Mouse (Mus musculus) T-helper 1 cell (primary cell): ENCODE measurements around the gene Ptk7.

ENCODE experiments used
- in situ Hi-C: fragments of 300-600 bp; cut with MboI, MseI; formaldehyde crosslinking; loops from one replicate; pipeline ENCODE4 v1.15.1; 2025; ENCODE audit warnings: high pct_unique_total_duplicates

The Ptk7 gene

GRCm38 (mm10) chr17:46609721-46610514 is 19.4 kb downstream of the Ptk7 start:
- in situ Hi-C loops: no loop called here

- in situ Hi-C loops: no loop called here
Measured at GRCm38 (mm10) chr17:46605987-46606386, 23.3 kb downstream of the Ptk7 start.

- in situ Hi-C loops: no loop called here
Measured at GRCm38 (mm10) chr17:46605126-46605525, 24.2 kb downstream of the Ptk7 start.

DNA sequence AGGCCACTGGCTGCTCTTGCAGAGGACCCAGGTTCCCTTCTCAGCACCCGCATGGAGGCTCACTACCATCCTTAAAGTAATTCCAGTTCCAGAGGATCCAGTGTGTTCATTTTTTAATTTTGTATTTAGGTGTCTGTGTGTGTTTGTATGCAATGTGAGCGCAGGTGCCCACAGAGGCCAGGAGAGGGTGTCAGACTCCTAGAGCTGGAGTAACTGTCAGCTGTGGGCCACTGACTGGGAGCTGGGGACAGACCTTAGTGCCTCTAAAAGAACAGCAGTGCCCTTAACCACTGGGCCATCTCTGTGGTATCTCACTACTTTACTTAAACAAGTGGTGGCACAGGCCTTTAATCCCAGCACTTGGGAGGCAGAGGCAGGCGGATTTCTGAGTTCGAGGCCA is 26.1 kb downstream of the Ptk7 start:
- in situ Hi-C loops: no loop called here

GRCm38 (mm10) chr17:46602212-46602611 is 27.1 kb downstream of the Ptk7 start:
- in situ Hi-C loops: no loop called here

DNA sequence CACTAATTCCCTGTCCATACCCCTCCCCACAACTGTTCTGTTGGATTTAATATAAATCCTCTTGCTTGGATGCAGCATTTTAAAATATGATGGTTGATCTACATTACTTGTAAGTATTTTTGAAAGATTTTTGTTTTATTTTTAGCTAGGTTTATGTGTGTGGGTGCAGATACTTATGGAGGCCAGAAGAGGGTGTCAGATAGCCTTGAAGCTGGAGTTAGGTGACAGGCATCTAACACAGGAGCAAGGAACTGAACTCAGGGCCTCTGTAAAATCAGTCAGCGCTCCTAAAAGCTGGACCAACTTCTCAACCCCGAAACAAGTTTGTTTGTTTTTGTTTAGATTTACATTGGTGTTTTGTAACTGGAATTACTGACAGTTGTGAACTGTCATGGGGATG is 28.7 kb downstream of the Ptk7 start:
- in situ Hi-C loops: no loop called here

DNA sequence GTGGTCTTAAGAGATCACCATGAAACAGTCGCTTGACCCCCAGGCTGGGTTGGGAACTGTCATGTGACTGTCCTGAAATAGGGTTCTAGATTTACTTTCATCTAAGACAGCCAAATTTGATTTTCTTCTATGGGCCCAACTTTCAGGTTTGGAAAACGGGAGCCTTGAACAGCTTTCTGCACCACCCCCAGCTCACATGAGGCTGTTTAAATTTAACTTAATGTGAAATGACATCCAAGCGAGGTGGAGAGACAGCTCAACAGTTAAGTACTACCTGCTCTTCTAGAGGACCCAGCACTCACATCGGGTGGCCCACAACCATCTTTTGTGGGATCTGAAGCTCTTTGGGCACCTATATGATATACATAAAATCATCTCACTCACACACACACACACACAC is 30.3 kb downstream of the Ptk7 start:
- in situ Hi-C loops: no loop called here

- in situ Hi-C loops: no loop called here
Measured at GRCm38 (mm10) chr17:46597956-46598355, 31.3 kb downstream of the Ptk7 start.

DNA sequence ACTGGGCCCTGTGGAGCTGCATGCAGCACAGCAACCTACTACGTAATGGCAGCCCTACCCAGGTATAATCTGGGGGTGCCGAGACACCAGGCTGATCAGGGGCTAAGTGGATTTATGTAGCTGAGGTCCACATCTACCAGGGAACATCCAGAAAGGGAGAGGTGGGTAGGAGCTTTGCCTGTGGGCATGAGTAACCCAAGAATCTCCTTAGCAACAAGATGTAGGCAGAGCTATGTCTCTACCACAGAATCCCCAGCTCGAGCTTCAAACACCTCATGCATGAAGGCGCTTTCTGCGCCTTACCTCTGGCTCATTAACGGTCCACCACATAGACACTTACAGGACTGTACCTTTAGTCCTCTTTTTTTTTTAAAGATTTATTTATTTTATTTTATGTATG is 34.0 kb downstream of the Ptk7 start:
- in situ Hi-C loops: no loop called here

DNA sequence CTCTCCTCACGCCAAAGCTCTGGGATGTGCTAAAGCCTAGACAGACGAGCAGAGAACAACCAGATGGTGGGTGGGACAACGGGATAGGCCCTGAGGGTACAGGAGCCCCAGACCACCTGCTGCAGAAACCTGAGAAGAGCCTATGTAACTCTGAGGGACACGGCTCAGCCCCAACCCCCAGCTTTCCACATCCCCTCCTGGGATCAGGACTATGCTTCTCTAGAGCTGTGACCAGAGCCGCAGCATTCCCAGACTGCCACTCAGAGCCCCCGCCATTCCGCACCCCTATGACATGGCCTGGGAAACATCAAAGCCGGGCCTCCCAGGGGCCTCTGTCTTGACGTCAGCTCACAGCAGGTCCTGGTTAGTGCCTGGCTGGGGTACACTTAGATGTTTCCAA is 34.7 kb downstream of the Ptk7 start:
- in situ Hi-C loops: no loop called here

GRCm38 (mm10) chr17:46593124-46593523 is 36.2 kb downstream of the Ptk7 start:
- in situ Hi-C loops: no loop called here

DNA sequence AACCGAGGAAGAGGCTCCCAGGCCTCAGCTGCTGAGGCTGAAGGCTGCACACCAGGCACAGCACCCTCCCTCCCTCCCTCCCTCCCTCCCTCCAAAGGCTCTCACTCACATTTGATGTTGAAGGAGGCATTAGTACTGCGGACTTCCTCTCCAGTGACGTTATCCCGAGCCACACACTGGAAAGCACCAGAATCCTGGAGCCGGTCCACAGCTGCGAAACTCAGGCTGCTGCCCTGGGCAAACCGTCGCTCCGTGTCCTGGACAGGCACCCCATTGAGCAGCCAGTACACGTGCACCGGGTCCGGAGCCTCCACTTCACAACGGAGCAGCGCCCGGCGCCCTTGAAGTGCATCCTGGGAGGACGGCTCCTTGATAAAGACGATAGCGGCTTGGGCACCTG is 37.9 kb downstream of the Ptk7 start:
- in situ Hi-C loops: no loop called here

- in situ Hi-C loops: no loop called here
Measured at GRCm38 (mm10) chr17:46590439-46590838, 38.9 kb downstream of the Ptk7 start.

DNA sequence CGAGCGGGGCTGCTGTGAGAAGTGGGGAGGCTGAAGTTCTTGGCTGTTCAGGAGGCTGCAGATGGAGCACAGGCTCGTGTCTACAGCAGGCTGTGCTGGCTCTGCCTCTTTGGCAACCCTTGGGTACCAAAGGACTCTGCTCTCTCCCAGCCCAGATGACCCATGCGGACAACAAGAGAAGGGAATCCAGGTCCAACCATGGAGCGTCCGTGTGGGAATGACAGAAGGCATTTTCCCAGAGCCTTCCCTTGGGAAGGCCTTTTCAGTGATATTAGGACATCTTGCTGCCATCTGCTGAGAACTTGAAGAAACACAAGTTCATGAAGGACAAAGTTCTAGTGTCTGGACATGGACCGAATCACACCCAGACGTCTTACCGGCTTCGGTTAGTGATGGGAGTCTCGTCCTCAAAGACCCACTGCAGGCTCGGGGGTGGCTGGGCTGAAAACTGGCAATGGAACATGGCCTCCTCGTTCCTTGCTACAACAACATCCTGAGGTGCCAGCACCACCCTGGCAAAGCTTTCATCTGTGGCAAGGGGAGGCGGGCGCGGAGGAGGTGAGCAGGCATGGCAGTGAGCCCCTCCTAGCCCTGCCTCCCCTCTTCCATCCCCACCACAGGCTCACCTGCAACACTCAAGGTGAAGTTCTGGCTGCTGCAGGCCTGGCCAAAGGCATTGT is 39.5 kb downstream of the Ptk7 start:
- in situ Hi-C loops: no loop called here

GRCm38 (mm10) chr17:46588913-46589312 is 40.4 kb downstream of the Ptk7 start:
- in situ Hi-C loops: no loop called here

DNA sequence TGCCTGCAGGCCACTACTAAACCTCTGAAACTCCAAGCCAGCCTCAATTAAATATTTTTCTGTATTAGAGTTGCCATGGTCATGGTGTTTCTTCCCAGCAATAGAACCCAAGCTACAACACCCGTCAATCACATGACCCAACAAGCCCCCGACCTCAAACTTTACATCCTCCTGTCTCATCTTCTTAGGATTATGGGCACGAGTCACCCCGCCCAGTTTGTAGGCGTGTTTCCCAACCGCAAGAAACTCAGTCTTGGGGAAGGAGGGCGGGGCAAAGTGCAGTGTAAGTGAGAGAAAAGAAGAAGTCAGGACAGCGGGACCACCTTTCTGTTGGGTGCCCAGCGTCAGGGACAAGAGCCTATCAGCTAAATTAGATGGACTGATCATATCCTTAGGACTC is 41.1 kb downstream of the Ptk7 start:
- in situ Hi-C loops: no loop called here

- in situ Hi-C loops: no loop called here
Measured at GRCm38 (mm10) chr17:46586327-46586726, 43.0 kb downstream of the Ptk7 start.

DNA sequence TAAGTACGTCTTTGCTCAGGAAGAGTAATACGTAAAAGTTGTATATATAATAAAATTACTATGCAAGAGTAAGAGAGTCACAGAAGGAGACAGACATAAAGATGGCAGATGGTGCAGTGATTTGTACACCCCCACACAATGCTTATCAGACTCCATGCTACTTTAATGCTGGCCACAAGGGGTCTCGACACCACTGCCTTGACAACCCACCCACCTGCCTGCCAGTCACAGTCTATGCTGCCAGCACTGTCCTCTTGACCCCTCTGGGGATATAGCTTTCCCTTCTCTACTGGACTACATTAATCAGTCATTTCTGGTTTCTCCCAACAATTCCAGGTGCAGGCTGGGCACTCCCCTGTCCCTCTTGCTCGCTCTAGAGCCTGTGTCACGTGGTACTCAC is 50.7 kb downstream of the Ptk7 start:
- in situ Hi-C loops: no loop called here

- in situ Hi-C loops: no loop called here
Measured at GRCm38 (mm10) chr17:46576070-46576469, 53.2 kb downstream of the Ptk7 start.

GRCm38 (mm10) chr17:46574535-46574934 is 54.8 kb downstream of the Ptk7 start:
- in situ Hi-C loops: no loop called here

DNA sequence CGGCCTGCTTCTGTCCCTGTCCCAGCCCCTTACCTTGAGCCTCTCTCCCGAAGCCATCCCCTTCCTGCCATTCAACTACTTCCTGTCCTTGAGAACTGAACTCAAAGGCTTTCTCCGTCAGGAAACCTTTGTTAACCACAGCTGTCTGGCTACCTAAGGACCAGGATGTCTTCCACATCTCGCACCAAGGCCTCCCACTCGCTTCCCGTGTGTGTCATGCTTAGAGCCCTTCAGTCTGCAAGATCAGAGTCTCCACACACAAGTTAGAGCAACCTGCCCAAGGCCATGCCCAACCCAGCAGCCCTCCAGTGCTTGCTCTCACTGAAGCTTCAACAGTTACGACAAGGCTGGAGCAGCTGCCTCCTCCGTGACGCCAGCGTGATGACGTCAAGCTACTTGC is 58.3 kb downstream of the Ptk7 start:
- in situ Hi-C loops: no loop called here

- in situ Hi-C loops: no loop called here
Measured at GRCm38 (mm10) chr17:46559146-46559545, 70.2 kb downstream of the Ptk7 start.

- in situ Hi-C loops: no loop called here
Measured at GRCm38 (mm10) chr17:46558151-46558550, 71.2 kb downstream of the Ptk7 start.
